Mouse (Mus musculus): ENCODE measurements at regions not wholly inside any gene's neighbourhood (a gene's known extent, or its start where the extent isn't known, plus 50 kb on each side); places are given as distances from the start of the nearest gene placed in this dataset.

DNA sequence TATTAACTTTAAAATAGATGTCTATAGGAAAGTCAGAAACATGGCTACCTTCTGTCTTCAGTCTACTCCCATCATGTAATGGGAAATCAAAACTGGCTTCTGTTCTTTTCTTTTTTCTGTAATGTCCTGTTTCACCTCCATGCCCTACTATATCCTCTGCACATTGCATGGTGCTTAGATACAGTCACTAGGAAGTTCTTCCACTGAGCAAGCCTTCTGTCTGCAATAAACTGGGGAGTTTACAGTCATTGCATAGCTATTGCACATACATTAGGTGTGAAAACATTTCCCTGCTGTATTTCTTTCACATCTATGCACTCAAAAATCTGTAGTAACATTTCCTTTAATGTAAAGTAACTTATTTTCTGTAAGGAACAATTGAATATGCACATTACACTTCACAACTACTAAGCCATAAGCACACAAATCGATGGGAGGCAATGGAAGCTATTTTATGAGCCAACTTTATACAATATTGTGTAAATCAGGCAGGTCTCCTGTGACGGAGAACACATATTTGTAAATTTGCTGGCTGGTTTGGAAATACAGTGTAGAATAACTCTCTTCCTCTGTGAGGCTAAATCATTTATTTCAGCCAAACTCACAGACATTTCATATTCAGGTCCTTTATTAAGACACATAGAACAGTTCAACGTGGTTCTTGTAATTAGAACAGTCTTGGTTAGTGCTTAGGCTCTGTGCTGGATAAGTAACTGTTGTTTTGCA is 60.6 kb upstream of the Inhba start:
- TF ChIP-seq CTCF (IDR thresholded peaks at IDR 0.05; ENCODE audit: low read depth, low read length) (no peak), POLR2A (IDR thresholded peaks at IDR 0.05; ENCODE audit: borderline replicate concordance, low read depth, low read length) (no peak)
